Mouse (Mus musculus) liver, embryonic 11.5 days (tissue): Measurements from ENCODE around the gene Chrnd. TPM values are rescaled to one million over a fixed set of nuclear protein-coding genes. Genes with fewer than 3 reads are reported as not detected.

Experiments used
- ATAC-seq: fragments of 200-750 bp; cut with Nextera tagmentation; replicated peaks from 2 replicates; pipeline ENCODE4 v1.8.0; 2017; ENCODE audit warnings: moderate number of reproducible peaks, mild to moderate bottlenecking, moderate TSS enrichment, moderate library complexity; ENCODE audit not compliant: low FRiP score
- DNase-seq: peaks from one replicate; pipeline ENCODE4 v3.0.0-alpha.2; 2017; ENCODE audit warnings: low spot score
- H3K27ac ChIP-seq: fragments of 300-500 bp; sonication (generic); 2 replicates; pipeline ENCODE4 v1.5.1; 2014; ENCODE audit warnings: mild to moderate bottlenecking, low read depth, low read length, control low read depth
- H3K27me3 ChIP-seq: fragments of 300-500 bp; sonication (generic); replicated peaks from 2 replicates; pipeline ENCODE4 v1.6.1; 2014; ENCODE audit warnings: low read length, mixed read lengths; ENCODE audit not compliant: control insufficient read depth, insufficient read depth
- H3K36me3 ChIP-seq: fragments of 300-500 bp; sonication (generic); 2 replicates; pipeline ENCODE4 v1.6.1; 2014; ENCODE audit warnings: mild to moderate bottlenecking, low read length, moderate library complexity, mixed read lengths; ENCODE audit not compliant: control insufficient read depth, insufficient read depth
- H3K4me1 ChIP-seq: fragments of 300-500 bp; sonication (generic); replicated peaks from 2 replicates; pipeline ENCODE4 v1.6.1; 2014; ENCODE audit warnings: low read length, mixed read lengths; ENCODE audit not compliant: control insufficient read depth, insufficient read depth
- H3K4me2 ChIP-seq: fragments of 300-500 bp; sonication (generic); 2 replicates; pipeline ENCODE4 v1.6.1; 2014; ENCODE audit warnings: mild to moderate bottlenecking, control low read depth, moderate library complexity
- H3K4me3 ChIP-seq: fragments of 300-500 bp; sonication (generic); 2 replicates; pipeline ENCODE4 v1.5.1; 2014; ENCODE audit warnings: low read depth, low read length, control low read depth
- H3K9ac ChIP-seq: fragments of 300-500 bp; sonication (generic); 2 replicates; pipeline ENCODE4 v1.6.1; 2014; ENCODE audit warnings: low read depth, low read length, control low read depth
- H3K9me3 ChIP-seq: fragments of 300-500 bp; sonication (generic); 2 replicates; pipeline ENCODE4 v1.6.1; 2016; ENCODE audit warnings: low read length, inconsistent platforms, mixed read lengths; ENCODE audit not compliant: control insufficient read depth
- WGBS: fragments of 180-500 bp; shearing (Covaris S2); extraction: QIAGEN DNeasy Blood & Tissue Kit; methylation state at CpG from one replicate; pipeline ENCODE4 v1.1.7; 2014; 5-methylcytosine and 5-hydroxymethylcytosine counted together
- polyA plus RNA-seq: library from polyadenylated mRNA; unstranded; fragments of >200 nt; fragmentation: Nextera tagmentation; extraction: Ambion mirVana; gene quantifications from 2 replicates; pipeline ENCODE4 v1.2.1, GENCODE M21; 2014

Gene Chrnd
- polyA plus RNA-seq, 1 experiment from 2014 or later: not detected

DNA sequence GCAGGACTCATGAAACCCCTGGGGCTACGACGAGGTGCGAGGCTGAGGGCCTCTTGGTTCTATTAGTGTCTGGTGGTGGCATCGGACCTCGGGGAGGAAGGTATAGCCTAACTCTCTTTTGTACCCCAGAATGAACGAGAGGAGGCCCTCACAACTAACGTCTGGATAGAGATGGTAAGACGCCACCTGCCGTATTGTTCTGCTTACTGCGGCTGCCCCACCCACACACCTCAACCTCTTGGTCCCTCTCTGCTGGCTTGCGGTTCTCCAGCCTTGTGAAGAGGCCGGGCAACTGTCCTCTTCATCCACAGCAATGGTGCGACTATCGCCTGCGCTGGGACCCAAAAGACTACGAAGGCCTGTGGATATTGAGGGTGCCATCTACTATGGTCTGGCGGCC lies 15.9 kb downstream of the Chrnd start:
- 23% methylated on average over 17 of the region's 17 CpGs for WGBS
- Histone ChIP-seq H3K4me2 (no peak overlapping the region), H3K4me1 (no peaks in the 10 kb centered on the region; the same call in 1 of the 2 replicates), H3K4me3 (no peak overlapping the region), H3K9ac (no peak overlapping the region), H3K27me3 (peaks cover 22% of the 10 kb centered on the region), H3K9me3 (no peaks in the 10 kb centered on the region), H3K36me3 (no peaks in the 10 kb centered on the region), H3K27ac (no peak overlapping the region)
- ATAC-seq (no peak), DNase-seq (no peak)

DNA sequence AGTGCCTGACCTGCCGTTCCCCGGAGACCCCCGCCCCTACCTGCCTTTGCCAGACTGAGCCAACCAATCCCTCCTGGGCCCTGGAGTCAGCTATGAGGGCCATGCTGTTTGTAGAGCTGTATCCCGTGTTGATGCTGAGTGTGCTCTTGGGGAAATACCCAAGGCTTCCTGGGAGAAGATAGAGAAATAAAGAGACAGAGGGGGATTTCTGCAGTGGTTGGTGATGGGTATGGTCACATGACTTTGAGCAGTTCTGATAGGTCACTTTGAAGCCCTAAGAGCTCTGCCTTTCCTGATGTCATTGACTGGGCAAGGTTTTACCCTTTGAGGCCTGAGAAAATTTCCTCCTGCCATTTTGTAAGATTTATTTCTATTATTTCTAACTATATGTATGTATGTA lies 21.0 kb downstream of the Chrnd start:
- DNase-seq: no peak
- Histone ChIP-seq H3K36me3 (no peaks in the 10 kb centered on the region), H3K4me1 (peaks cover 20% of the 10 kb centered on the region), H3K9ac (no peak overlapping the region), H3K27me3 (peaks cover 16% of the 10 kb centered on the region), H3K4me2 (no peak overlapping the region), H3K4me3 (no peak overlapping the region), H3K27ac (no peak overlapping the region), H3K9me3 (no peaks in the 10 kb centered on the region)
- 78% methylated on average over 4 of the region's 4 CpGs for WGBS
- ATAC-seq: no peak

DNA sequence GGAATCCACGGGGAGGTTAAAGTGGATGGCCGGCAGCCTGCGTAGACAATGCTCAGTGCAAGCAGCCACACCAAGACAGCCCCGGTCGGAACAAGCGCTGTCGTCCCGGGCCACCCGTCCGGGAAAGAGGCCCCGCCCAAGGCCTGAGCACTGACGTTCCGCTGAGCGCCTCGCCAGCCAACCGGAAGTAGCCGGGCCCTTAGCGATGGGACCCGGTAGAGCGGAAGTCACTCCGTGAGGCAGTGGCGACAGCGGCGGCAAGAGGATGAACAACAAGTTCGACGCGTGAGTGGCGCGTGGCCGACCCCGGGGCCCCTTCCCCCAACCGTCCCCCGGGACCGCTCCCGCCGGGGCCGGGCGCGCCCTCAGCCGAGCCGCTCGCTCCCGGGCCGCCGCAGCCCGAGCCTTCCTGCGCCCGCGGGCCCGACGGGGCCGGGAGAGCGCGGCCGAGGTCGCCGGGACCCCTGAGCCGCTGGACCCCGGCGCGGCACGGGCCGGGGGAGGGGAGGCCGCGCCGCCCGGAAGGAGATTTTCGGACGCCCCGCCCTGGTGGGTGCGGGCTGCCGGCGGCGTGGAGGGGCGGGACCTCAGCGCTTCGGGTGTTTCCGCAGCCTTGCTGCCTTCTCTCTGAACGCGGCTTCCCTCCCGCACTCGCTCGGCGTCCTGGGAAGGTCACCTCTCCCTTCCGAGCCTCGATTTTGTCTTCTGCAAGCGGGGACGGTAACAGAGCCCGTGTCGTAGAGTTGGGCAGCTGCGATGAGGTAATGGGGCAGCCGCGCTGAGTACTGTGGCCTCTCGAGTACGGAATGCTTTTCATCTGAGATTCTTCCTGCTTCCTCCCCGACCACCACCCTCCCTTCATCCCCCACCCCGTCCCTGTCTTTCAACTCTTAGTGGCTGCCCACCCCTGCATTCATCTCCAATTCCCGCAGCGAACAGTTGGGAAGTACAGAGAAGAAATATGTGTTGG lies 23.6 kb downstream of the Chrnd start, which contains the start of gene Eif4e2:
Eif4e2 (plus strand) TSS at position 180 of the 970 bp plus-strand sequence.
- peaks cover 22% of the 10 kb centered on the region for H3K4me1 ChIP-seq
- ATAC-seq: peak; percentile 95
- H3K36me3 ChIP-seq: 0 out of 2 replicates have a peak, but pooled peaks cover 2% of the 10 kb centered on the region
- DNase-seq: peak; percentile 93
- peak within 1 kb of the TSS; percentile 99 for H3K9ac ChIP-seq
- no peaks in the 10 kb centered on the region for H3K9me3 ChIP-seq
- no peaks in the 10 kb centered on the region for H3K27me3 ChIP-seq
- under 1% methylated on average over 85 of the region's 99 CpGs for WGBS
- H3K27ac ChIP-seq: peak within 1 kb of the TSS; percentile 99
- H3K4me3 ChIP-seq: peak within 1 kb of the TSS; percentile 92
- H3K4me2 ChIP-seq: peak within 1 kb of the TSS; percentile 77

DNA sequence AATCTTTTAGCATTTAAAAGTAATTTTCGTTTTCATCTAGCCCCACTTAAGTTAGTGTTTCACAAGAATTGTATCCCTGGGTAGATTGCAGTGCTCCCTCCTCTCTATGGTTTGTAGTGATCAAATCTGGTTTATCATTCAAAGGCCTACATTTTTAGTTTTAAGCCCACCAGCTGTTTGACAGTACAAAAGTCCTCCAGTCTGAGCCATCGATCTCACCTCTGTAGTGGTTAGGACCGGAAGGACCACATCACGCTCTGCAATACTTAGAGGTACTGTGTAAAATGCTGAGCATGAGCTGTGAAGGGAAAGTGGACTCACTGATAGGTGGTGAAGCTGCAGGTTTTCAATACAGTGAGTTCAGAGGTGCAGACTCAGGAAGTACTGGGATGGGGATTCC lies 24.3 kb downstream of the Chrnd start:
- 19% methylated on average over 4 of the region's 4 CpGs for WGBS
- peak overlapping the region; percentile 77 for H3K4me2 ChIP-seq
- peaks cover 4% of the 10 kb centered on the region; the same call in 1 of the 2 replicates for H3K36me3 ChIP-seq
- no peaks in the 10 kb centered on the region for H3K27me3 ChIP-seq
- no peak for DNase-seq
- ATAC-seq: no peak
- H3K9me3 ChIP-seq: no peaks in the 10 kb centered on the region
- peak overlapping the region; percentile 99 for H3K27ac ChIP-seq
- H3K4me3 ChIP-seq: peak overlapping the region; percentile 92
- peaks cover 22% of the 10 kb centered on the region for H3K4me1 ChIP-seq
- H3K9ac ChIP-seq: peak overlapping the region; percentile 99

DNA sequence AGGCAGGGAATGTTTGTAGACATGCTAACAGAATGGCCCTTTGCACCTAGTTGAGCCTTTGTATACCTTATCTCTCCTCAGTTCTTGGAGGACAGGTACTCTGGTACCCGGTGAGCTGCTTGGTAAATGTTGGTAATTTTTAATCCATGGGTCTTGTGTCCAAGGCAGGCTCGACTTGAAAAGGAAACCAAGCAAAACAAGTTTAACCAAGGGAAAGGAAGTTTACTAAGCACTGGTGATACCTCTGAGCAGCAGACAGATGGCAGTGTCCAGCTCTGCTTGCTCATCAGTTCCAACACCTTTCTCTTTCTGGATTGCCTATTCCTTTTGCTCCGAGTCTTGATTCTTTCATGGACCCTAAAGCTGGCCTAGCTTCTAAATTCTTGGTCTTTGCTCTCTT lies 27.5 kb downstream of the Chrnd start:
- 59% methylated on average over 3 of the region's 3 CpGs for WGBS
- Histone ChIP-seq H3K27ac (no peak overlapping the region), H3K27me3 (no peaks in the 10 kb centered on the region), H3K4me2 (no peak overlapping the region), H3K9me3 (no peaks in the 10 kb centered on the region), H3K9ac (no peak overlapping the region), H3K4me3 (no peak overlapping the region), H3K4me1 (peaks cover 21% of the 10 kb centered on the region), H3K36me3 (peaks cover 29% of the 10 kb centered on the region)
- ATAC-seq (no peak), DNase-seq (no peak)

DNA sequence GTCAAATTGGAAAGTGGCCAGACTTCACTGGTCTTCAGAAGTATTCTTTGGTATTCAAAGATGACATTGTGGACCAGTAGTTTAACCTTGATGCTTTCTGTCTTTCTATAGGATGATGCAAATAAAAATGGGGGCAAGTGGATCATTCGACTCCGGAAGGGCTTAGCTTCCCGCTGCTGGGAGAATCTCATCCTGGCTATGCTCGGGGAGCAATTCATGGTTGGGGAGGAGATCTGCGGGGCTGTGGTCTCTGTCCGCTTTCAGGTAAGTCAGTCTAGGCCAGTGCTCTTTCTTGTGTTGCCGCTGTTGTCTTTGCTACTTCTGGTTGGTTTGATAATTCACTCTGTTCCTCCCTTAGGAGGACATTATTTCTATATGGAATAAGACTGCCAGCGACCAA lies 35.3 kb downstream of the Chrnd start:
- H3K4me3 ChIP-seq: no peak overlapping the region
- no peak overlapping the region for H3K27ac ChIP-seq
- DNase-seq: no peak
- H3K4me1 ChIP-seq: no peaks in the 10 kb centered on the region
- no peak for ATAC-seq
- peaks cover 57% of the 10 kb centered on the region for H3K36me3 ChIP-seq
- H3K4me2 ChIP-seq: no peak overlapping the region
- 93% methylated on average over 8 of the region's 8 CpGs for WGBS
- no peaks in the 10 kb centered on the region for H3K27me3 ChIP-seq
- H3K9me3 ChIP-seq: no peaks in the 10 kb centered on the region
- H3K9ac ChIP-seq: no peak overlapping the region

DNA sequence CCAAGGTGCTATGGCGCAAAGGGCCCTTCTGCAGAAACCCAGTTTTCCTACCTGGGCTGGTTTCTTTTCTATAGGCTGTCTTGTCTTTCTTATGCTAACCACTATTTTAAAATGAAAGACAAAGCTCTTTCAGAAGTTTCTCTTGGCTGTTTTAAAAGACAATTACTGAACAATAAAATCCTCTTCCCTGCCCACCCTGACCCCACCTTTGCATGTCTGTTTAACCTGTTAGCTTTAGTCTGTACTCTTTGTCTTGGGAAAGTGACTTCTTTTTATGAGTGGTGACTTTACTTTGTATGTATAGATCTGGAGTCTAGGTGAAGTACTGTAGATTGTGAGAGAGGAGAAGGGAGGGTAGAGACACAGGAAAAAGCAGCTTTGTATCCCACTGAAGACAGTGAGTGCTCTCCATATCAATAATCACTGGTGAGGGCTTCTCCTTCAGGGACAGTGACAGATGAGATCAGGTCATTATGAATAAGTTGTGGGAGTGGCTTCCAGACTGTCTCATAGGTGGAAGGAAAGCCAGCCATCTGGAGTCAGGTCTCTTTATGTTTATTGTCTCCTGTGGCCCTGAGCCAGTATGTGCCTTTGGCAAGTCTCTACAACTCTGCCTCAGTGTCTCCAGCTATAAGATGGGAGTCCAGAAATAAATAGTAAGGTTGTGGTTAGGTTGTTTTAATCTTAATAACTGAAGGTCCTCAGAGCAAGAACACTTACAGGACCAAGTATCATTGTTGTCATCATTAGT lies 36.2 kb downstream of the Chrnd start:
- no peaks in the 10 kb centered on the region for H3K27me3 ChIP-seq
- no peak overlapping the region for H3K9ac ChIP-seq
- no peaks in the 10 kb centered on the region for H3K9me3 ChIP-seq
- peaks cover 50% of the 10 kb centered on the region for H3K36me3 ChIP-seq
- H3K27ac ChIP-seq: no peak overlapping the region
- 87% methylated on average over 1 of the region's 1 CpGs for WGBS
- DNase-seq: no peak
- H3K4me2 ChIP-seq: no peak overlapping the region
- H3K4me1 ChIP-seq: no peaks in the 10 kb centered on the region
- ATAC-seq: no peak
- H3K4me3 ChIP-seq: no peak overlapping the region

DNA sequence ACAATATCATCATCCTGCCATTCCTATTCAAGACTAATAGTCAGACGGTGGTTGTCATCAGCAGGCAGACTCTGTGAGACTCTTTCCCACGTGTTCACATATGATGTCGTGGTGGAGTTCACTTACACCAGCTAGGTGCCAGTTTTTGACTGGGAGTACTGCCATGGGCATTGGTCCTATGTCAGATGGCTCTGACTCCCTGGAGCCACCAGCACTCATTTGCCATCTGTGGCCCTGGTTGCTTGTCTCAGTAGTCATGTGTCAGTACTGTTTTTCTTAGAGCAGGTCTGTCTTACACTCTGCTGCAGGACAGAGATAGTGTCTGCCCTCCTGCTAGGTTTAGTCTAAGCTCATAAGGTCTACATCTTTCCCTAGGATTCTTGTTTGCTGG lies 36.7 kb downstream of the Chrnd start:
- WGBS: 97% methylated on average over 3 of the region's 3 CpGs
- H3K36me3 ChIP-seq: peaks cover 47% of the 10 kb centered on the region
- H3K4me1 ChIP-seq: no peaks in the 10 kb centered on the region

More for the DNA sequence above, 36.7 kb downstream of the Chrnd start:
- Histone ChIP-seq H3K27ac (no peak overlapping the region), H3K4me2 (no peak overlapping the region), H3K9ac (no peak overlapping the region), H3K4me3 (no peak overlapping the region), H3K9me3 (no peaks in the 10 kb centered on the region), H3K27me3 (no peaks in the 10 kb centered on the region)
- ATAC-seq: no peak
- DNase-seq: no peak
